Mouse (Mus musculus) urinary bladder, adult 2 months (tissue): ENCODE data around the gene Snrnp70. TPM values are rescaled to one million over a fixed set of nuclear protein-coding genes. Genes with fewer than 3 reads are reported as not detected.
"Not testable (repeated sequence)": the region's sequence is repeated elsewhere in the genome, so short reads cannot be mapped to it uniquely, and the experiment has no call there.

Source experiments
- DNase-seq: peaks from one replicate; pipeline ENCODE4 v3.0.0; 2022; ENCODE audit warnings: low spot score
- polyA plus RNA-seq: library from polyadenylated mRNA; depleted of rRNA; stranded (reverse); fragments of >200 nt; gene quantifications from 2 replicates; pipeline ENCODE4 v1.2.3, GENCODE M21; 2012

Gene Snrnp70
- polyA plus RNA-seq, 1 experiment: 412 TPM

DNA sequence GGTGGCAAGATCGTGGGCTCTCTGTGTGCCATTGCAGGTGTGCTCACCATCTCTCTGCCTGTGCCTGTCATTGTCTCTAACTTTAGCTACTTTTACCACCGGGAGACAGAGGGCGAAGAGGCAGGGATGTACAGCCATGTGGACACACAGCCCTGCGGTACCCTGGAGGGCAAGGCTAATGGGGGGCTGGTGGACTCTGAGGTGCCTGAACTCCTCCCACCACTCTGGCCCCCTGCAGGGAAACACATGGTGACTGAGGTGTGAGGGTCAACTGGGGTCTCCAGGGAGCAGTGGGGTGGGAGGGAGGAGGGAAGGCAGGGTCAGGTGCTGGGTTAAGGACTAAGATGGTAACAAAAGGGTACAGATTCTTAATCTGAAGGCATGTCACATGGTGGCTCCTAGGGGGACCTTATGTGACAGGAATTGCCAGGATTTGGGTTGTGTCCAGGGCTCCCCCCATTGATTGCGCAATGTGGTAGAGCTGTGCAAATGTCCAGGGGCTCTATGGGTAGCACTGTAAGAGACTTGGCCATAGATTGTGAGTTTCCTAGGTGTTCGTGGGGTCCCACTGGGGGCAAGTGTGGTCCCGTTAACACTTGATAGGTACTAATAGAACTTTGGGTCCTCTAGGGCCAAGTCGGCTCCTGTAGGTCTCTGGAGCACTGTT lies 14.1 kb upstream of the Snrnp70 start:
- no peak for DNase-seq

DNA sequence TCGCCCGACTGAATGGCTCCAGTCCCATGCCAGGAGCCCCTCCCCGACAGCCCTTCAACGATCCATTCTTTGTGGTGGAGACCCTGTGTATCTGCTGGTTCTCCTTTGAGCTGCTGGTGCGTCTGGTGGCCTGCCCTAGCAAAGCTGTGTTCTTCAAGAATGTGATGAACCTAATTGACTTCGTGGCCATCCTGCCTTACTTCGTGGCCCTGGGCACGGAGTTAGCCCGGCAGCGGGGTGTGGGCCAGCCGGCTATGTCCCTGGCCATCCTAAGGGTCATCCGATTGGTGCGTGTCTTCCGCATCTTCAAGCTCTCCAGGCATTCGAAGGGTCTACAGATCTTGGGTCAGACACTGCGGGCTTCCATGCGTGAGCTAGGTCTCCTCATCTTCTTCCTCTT lies 13.4 kb upstream of the Snrnp70 start:
- DNase-seq: no peak

DNA sequence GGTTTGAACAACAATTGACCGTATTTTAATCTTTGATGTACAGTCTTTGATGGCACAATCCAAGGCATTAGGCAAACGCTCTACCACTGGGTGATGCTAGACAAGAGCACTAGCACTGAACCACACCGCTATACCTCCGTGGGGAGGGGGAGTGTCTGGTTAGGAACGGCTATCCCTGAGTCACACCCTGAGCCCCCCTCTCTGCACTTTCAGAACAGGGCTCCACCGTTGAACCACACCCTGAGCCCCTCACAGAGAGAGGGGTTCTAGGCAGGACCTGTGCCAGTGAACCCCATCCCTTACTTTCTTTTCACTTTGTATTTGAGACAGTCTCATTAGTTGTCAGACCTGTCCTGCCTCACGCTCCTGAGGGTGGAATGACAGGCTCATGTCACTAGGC lies 12.8 kb upstream of the Snrnp70 start:
- no peak for DNase-seq

DNA sequence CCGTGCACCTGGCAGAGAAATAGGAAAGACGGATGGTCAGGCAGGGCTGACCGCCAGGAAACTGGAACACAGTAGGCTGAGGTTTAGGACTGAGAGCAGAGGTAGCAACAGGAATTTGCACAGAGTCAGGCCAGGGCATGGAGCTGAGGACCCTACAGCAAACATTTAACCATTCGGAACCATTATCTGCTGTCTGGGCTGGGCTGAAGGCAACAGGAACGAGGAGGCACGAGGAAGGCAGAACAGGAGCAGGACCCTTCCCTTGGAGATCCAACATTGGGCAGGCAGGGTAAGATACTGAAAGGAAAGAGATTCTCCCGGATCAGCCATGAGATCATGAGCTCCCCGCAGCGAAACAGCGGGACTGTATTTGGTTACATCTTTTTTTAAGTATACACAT lies 12.3 kb upstream of the Snrnp70 start:
- no peak for DNase-seq

DNA sequence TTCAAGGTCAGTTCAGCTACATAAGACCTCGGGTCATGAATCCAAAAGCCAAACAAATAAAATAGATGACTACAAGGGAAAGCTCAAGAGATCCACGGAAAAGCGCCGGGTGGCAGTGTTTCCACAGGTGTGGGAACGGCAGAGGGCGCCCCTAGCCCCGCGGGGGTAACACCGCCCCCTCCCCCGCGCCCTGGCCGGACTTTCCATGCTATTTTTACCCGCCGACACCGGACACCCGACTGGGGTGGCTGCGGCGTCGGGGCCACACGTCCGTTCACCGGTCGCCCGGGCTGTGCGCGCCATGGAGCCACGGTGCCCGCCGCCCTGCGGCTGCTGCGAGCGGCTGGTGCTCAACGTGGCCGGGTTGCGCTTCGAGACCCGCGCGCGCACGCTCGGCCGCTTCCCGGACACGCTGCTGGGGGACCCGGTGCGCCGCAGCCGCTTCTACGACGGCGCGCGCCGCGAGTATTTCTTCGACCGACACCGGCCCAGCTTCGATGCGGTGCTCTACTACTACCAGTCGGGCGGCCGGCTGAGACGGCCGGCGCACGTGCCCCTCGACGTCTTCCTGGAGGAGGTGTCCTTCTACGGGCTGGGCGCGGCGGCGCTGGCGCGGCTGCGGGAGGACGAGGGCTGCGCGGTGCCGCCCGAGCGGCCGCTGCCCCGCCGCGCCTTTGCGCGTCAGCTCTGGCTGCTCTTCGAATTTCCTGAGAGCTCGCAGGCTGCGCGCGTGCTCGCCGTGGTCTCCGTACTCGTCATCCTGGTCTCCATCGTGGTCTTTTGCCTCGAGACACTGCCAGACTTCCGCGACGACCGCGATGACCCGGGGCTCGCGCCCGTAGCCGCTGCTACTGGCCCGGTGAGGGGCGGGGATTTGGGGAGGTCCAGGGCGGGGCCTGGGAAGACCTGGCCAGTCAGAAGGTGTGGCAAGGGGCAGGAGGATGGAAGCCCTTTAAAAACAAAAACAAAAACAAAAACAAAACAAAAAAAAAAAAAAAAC lies 10.9 kb upstream of the Snrnp70 start:
- no peak for DNase-seq

DNA sequence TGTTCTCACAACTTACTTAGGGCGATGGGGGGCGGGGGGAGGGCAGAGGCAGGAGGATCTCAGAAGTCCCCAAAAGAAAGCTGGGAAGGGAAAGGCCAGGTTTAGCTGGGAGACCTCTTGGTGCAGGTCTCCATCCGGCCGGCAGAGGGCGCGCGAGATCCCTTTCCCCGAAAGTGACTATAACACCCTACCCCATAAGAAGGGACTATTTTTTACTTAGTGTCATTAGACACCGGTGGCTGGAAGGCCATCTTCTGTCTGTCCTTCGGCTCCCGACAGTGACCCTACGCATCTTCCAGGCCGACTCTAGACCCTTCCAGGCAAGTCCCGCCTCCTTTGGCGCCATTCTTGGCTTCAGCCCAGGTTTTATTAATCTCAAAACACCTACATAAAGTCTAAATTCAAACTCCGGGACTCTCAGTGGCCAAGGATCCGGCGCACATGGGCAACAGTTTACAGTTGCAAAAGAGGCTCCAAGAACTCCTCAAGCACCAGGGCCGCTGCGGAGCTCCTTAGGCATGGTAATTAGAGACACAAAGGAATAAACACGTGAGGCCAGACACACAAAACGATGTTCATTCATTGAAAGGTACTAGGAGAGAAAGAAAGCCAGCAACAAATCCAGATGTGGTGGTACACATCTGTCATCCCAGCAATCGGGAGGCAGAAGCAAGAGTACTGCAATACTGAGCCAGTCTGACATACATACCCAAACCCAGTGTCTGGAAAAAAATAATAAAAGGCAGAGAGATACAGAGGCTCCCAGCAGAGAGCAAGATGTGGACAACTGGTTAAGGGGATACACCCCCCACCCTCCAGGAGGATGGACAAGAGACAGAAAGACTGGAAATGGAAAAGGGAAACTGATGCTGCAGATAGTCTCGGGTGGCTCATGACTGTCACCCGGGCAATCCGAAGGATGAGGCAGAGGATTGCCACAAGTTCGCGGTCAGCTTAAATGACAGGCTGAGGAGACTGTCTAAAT lies 9.8 kb upstream of the Snrnp70 start, which contains the start of gene Kcna7:
Kcna7 (plus strand) TSS at position 563 of the 985 bp plus-strand sequence.
- DNase-seq: peak; percentile 70

DNA sequence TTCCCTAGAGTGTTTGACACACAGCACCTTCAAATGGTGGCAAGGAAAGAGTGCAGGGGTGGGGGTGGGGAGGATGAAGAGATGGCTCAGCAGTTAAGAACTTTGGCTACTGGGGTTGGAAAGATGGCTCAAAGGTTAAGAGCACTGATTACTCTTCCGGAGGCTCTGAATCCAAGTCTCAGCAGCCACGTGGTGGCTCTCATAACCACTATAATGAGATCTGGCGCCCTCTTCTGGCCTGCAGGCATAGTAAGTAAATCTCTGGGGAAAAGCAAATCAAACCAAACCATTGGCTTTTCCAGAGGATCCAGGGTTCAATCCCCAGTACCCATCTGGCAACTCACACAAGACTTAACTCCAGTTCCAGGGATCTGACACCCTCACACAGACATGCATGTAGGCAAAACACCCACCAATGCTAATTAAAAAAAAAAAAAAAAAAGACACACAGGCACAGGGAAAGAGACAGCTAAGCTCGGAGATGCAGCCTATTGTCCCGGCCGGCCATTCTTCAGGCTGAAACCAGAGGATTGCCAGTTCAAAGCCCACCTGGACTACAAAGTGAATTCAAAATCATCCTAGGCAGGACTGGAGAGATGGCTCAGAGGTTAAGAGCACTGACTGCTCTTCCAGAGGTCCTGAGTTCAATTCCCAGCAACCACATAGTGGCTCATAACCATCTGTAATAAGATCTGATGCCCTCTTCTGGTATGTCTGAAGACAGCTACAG lies 8.2 kb upstream of the Snrnp70 start:
- no peak for DNase-seq

DNA sequence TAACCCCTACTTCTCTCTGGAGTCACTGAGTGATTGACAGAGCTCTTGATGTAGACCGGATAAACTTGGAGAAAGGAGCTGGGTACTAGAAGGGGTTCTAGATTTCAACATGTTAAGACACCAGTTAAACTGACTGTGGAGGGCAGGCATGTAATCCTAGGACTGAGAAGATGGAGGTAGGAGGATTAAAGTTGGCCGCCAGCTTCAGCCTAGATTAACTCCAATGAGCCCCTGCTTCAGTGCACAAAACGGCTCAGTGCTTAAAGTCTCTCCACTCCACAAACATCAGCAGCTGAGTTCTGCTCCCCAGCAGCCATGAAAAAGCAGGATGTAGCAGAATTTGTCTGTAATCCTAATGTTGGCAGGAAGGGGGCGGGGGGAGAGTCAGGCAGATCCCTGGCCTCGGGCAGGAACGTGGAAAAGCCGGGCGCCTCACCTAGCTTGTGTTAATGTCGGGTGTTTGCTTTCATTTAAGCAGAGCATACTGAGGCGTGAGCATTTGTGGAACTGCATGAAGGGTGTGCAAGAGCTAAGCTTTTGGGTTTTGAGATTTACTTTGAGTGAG lies 6.1 kb upstream of the Snrnp70 start:
- no peak for DNase-seq

DNA sequence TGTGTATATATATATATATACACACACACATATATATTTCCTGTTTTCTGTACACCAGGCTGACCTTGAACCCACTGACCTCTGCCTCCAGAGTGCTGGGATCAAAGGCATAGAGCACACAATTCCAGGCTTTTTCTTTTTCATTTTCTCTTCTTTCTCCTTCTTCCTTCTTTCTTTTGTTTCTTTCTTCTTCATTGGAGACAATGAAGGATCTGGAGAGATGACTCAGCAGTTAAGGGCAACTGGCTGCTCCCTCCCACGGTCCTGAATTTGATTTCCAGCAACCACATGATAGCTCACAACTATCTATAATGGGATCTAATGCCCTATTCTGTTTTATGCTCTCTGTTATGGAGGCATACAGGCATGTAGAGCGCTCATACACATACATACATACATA lies 1.2 kb upstream of the Snrnp70 start:
- no peak for DNase-seq

DNA sequence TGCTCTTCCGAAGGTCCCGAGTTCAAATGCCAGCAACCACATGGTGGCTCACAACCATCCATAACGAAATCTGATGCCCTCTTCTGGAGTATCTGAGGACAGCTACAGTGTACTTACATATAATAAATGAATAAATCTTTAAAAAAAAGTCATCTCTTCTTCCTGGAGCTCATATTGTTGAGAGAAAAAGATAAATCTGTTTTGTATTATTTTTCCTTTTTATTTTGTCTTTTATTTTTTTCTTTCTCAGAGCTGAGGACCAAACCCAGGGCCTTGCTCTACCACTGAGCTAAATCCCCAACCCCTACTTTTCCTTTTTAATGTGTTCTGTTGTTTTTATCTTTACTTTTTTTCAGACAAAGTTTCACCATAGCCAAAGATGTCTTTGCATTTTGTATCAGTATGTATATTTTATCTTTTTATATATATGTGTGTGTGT lies 814 bp upstream of the Snrnp70 start:
- not testable (repeated sequence) for DNase-seq

DNA sequence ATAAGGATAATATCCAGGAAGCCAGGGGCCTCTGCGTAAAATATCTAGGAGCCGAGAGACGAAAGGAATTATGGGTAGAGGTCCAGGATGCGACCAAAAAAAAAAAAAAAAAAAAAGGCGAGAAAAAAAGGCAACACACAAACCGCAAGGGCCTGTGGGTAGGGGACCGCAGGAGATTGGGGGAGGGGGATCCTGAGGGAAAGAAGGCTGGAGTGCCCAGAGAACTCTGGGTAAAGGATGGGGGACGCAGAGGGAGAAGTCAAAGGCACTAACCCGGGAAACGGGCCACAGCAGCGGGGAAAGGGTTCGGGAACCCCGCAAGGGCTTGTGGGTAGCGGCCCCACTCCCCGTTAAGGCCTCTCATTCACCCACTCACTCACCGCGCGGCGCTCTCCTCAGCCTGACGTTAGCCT lies 407 bp downstream of the Snrnp70 start:
- DNase-seq: no peak

DNA sequence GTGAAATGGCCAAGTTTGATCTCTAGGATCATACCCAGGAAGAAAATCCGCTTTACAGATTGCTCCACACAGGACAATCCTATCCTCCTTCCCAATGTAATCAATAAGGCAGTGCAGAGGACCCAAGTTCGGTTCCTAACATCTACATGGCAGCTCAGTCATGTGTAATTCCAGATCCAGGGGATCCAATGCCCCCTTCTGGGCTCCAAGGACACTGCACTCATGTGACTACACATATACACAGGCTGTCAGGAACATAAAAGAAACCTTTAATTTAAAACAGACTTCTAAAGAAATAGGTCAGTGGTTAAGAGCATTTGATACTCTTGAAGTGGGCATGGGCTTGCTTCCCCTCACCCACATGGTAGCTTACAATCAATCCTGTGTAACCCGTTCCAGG lies 9.5 kb downstream of the Snrnp70 start:
- DNase-seq: no peak

DNA sequence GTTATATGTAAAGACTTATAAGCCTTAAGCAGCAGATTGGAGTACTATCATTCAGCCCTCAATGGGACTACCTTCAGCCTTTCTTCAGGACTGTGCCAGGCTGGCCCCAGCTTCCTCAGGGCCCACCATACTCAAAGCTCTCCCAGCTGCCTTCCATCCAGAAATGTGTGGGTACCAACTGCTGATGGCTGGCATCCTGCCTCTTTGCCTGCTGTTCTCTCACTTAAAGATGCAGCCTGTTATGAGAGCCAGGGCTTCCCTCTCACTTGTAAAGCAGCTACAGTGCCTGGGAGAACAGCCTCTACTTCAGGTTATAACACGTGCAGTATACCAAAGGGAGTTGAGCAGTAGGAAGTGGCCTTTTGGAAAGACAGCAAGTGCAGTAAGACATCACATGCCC lies 19.5 kb downstream of the Snrnp70 start:
- DNase-seq: no peak

DNA sequence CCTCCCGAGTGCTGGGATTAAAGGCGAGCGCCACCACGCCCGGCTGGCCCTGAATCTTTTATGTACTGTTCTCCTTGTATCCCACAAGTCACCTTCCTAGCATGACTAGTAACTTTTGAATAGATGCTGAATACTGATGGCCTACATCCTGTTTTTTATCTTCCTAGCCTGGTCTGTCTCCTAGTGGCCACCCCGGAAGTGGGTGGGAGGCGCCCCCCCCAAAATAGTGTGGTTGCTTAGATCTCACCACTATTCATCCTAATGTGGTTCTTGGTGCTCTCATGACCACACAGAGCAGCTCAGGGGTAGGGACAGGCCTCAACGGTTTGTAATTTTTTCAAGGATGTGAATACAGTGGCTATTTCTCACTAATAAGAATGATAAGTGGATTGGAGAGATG lies 20.9 kb downstream of the Snrnp70 start:
- DNase-seq: no peak

DNA sequence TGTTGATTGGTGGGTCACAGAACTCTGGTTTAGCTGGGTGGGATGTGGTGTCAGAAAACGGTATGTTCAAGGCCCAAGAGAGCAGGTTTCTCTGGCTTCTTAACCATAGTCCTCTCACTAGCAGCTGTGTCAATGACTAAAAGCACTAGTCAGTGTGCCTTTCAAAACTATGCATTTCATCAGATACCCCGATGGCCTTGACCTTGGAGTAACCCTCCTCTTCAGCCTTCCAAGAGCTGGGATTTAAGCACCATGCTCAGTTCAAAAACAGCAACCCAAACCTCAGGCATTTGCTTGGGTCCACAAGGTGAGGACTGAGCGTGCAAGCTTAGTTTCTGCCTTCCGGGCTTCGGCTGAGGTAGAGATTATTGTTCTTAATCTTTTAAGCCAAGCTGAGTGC lies 23.2 kb downstream of the Snrnp70 start:
- no peak for DNase-seq

DNA sequence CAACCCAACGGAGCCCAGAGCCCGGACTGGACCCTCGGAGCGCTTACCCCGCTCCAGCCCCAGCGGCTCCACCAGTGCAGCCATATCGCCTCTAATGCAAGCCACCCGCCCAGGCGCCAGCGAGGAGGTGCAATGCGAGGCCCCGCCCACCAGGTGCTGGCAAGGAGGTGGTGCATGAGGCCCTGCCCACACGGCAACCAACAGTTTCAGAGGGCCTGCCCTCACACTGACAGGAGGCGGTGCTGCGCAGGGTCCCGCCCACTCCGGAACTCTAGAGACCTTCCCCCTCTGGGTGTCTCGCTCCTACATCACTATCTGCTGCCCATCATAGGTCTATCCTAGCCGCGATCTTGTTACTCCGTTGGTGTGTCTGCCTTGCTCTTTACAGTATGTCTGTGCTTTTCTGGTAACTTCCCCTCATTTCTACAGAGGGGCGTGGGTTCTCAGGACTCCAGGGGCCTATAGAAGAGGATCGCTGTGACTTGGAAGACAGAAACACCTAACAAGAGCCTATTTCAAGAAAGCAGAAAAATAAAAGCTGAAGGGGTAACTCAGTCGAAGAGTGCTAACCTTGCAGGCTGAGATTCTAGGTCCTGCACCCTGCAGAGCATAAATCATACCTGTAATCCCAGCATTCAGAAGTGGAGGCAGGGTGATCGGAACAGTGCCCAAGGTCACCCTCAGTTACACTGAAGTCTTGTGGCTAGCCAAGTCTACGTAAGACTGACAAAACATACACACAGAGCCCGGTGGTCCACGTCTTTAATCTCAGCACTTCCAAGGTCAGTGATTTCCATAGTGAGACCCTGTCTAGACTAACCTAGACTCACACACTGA lies 24.8 kb downstream of the Snrnp70 start, which contains the start of gene Lin7b:
Lin7b (minus strand) TSS at position 109 of the 837 bp plus-strand sequence.
- peak; percentile 69 for DNase-seq

DNA sequence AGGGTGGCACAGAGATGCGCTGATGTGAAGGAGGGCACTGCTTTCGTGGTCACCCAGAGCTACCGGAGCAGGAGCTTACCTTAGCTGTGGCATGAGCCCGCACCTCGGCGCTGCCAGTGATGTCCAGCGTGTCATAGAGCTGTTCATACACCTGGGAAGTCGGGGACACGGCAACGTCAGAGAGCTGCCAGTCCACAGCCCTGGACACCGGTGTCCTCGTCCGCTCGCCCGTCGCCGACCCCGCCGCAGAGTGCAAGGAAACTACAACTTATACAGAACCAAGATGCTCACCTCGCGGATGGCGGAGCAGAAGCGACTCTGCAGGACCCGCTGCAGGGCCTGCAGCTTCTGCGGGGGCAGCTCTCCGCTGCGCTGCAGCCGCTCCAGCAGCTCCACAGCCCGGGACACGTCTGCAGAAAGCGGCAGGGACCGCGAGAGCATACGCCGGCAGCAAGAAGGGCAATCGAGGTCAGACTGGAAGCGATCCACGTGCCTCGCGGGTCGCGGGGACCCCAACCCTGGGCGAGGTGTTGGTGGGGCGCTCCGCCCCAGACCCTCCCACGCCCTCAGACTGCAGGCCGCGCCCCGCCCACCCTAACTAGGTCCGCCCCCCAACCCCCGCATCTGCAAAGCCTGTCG lies 25.6 kb downstream of the Snrnp70 start:
- DNase-seq: no peak

DNA sequence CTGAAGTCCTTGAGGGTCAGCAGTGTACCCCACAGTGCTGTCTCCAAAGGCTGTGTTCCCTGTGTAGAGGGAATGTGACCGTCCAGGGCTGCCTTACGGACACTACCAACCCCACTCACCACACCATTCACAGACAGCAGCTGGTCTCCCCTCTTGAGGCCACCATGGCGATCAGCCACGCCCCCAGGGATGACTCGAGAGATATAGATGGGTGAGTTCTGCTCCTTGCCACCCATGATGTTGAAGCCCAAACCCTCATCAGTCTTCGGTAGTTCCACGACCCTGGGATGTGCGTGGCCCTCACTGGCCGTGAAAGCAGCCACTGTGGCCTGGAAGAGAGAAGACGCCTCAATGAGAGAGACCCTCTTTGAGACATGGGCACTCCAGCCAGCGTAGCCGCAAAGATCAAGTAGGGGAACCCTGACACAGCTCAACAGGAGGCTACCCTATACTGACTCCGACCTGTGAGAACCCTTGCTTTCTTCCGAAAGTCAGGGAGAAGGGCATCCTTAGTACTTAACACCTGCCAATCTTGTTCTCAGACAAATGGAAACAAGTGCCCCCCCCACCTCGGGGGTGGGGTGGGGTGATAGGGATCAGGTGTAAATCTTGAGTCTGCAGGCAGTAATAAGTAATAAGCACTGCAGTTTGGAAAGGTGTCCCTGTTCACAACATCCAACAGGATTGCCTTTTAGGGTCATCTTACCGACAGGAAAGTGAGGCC lies 26.4 kb downstream of the Snrnp70 start:
- DNase-seq: no peak
